Mouse (Mus musculus) forebrain, embryonic 14.5 days (tissue): Measurements from ENCODE around the gene 2700049A03Rik. TPM values are rescaled to one million over a fixed set of nuclear protein-coding genes. Genes with fewer than 3 reads are reported as not detected.

ENCODE experiments used
- ATAC-seq: fragments of 200-750 bp; cut with Nextera tagmentation; 2 replicates; pipeline ENCODE4 v1.8.0; 2017; ENCODE audit warnings: mild to moderate bottlenecking, moderate library complexity
- DNase-seq: peaks from one replicate; pipeline ENCODE4 v3.0.0-alpha.2; 2015; ENCODE audit warnings: low spot score
- H3K27ac ChIP-seq: fragments of 300-500 bp; sonication (generic); 2 replicates; pipeline ENCODE4 v1.5.1; 2014; ENCODE audit warnings: low read depth, mild to moderate bottlenecking, control low read depth, low read length, moderate library complexity
- H3K27me3 ChIP-seq: fragments of 300-500 bp; sonication (generic); replicated peaks from 2 replicates; pipeline ENCODE4 v1.6.1; 2014; ENCODE audit warnings: low read length, control low read depth, mixed read lengths; ENCODE audit not compliant: control insufficient read depth, insufficient read depth
- H3K36me3 ChIP-seq: fragments of 300-500 bp; sonication (generic); 2 replicates; pipeline ENCODE4 v1.6.1; 2014; ENCODE audit warnings: low read length, control low read depth; ENCODE audit not compliant: control insufficient read depth, insufficient read depth
- H3K4me1 ChIP-seq: fragments of 300-500 bp; sonication (generic); 2 replicates; pipeline ENCODE4 v1.6.1; 2014; ENCODE audit warnings: antibody characterized with exemption, low read length, control low read depth; ENCODE audit not compliant: control insufficient read depth, insufficient read depth
- H3K4me2 ChIP-seq: fragments of 300-500 bp; sonication (generic); 2 replicates; pipeline ENCODE4 v1.6.1; 2014; ENCODE audit warnings: mild to moderate bottlenecking, control low read depth, low read length
- H3K4me3 ChIP-seq: fragments of 300-500 bp; sonication (generic); 2 replicates; pipeline ENCODE4 v1.5.1; 2014; ENCODE audit warnings: low read depth, low read length, control low read depth
- H3K9ac ChIP-seq: fragments of 300-500 bp; sonication (generic); 2 replicates; pipeline ENCODE4 v1.6.1; 2014; ENCODE audit warnings: mild to moderate bottlenecking, low read length, control low read depth, moderate library complexity
- H3K9me3 ChIP-seq: fragments of 300-500 bp; sonication (generic); replicated peaks from 2 replicates; pipeline ENCODE4 v1.6.1; 2016; ENCODE audit warnings: low read length, control low read depth, mixed read lengths; ENCODE audit not compliant: control insufficient read depth
- WGBS: fragments of 180-500 bp; shearing (Covaris S2); extraction: QIAGEN DNeasy Blood & Tissue Kit; methylation state at CpG from one replicate; pipeline ENCODE4 v1.1.7; 2014; 5-methylcytosine and 5-hydroxymethylcytosine counted together
- polyA plus RNA-seq: library from polyadenylated mRNA; unstranded; fragments of >200 nt; fragmentation: Nextera tagmentation; extraction: Ambion mirVana; gene quantifications from 2 replicates; pipeline ENCODE4 v1.2.1, GENCODE M21; 2014

The 2700049A03Rik gene
- polyA plus RNA-seq, 1 experiment from 2014 or later: 19.9 TPM

- H3K9ac ChIP-seq: no peak overlapping the region
- no peak for DNase-seq
- H3K9me3 ChIP-seq: no peaks in the 10 kb centered on the region
- no peaks in the 10 kb centered on the region for H3K27me3 ChIP-seq
- 96% methylated on average over 8 of the region's 8 CpGs for WGBS
- no peak overlapping the region for H3K4me2 ChIP-seq
- no peaks in the 10 kb centered on the region for H3K4me1 ChIP-seq
- peaks cover 86% of the 10 kb centered on the region for H3K36me3 ChIP-seq
- no peak overlapping the region for H3K27ac ChIP-seq
- no peak for ATAC-seq
- no peak overlapping the region for H3K4me3 ChIP-seq
Measured at GRCm38 (mm10) chr12:71150167-71150566, 13.5 kb downstream of the 2700049A03Rik start.

- Histone ChIP-seq H3K36me3 (peaks cover 87% of the 10 kb centered on the region), H3K9ac (no peak overlapping the region), H3K4me1 (no peaks in the 10 kb centered on the region), H3K4me3 (no peak overlapping the region), H3K9me3 (no peaks in the 10 kb centered on the region), H3K27ac (no peak overlapping the region), H3K27me3 (no peaks in the 10 kb centered on the region), H3K4me2 (no peak overlapping the region)
- ATAC-seq (no peak), DNase-seq (no peak)
- WGBS: 98% methylated on average over 6 of the region's 6 CpGs
Measured at GRCm38 (mm10) chr12:71154979-71155378, 18.3 kb downstream of the 2700049A03Rik start.

- ATAC-seq: no peak
- H3K4me3 ChIP-seq: no peak overlapping the region
- no peak for DNase-seq
- H3K4me1 ChIP-seq: no peaks in the 10 kb centered on the region
- H3K36me3 ChIP-seq: peaks cover 89% of the 10 kb centered on the region
- no peak overlapping the region for H3K4me2 ChIP-seq
- H3K9ac ChIP-seq: no peak overlapping the region
- no peaks in the 10 kb centered on the region for H3K9me3 ChIP-seq
- H3K27ac ChIP-seq: no peak overlapping the region
- 88% methylated on average over 6 of the region's 6 CpGs for WGBS
- no peaks in the 10 kb centered on the region for H3K27me3 ChIP-seq
Measured at GRCm38 (mm10) chr12:71157974-71158373, 21.3 kb downstream of the 2700049A03Rik start.

GRCm38 (mm10) chr12:71164410-71164809 is 27.8 kb downstream of the 2700049A03Rik start:
- Histone ChIP-seq H3K27me3 (no peaks in the 10 kb centered on the region), H3K4me2 (no peak overlapping the region), H3K27ac (no peak overlapping the region), H3K4me1 (no peaks in the 10 kb centered on the region), H3K9ac (no peak overlapping the region), H3K4me3 (no peak overlapping the region), H3K9me3 (no peaks in the 10 kb centered on the region), H3K36me3 (peaks cover 68% of the 10 kb centered on the region)
- DNase-seq (no peak), ATAC-seq (no peak)
- 95% methylated on average over 9 of the region's 9 CpGs for WGBS

GRCm38 (mm10) chr12:71169911-71170310 is 33.3 kb downstream of the 2700049A03Rik start:
- 90% methylated on average over 1 of the region's 1 CpGs for WGBS
- Histone ChIP-seq H3K27ac (no peak overlapping the region), H3K4me1 (no peaks in the 10 kb centered on the region), H3K4me3 (no peak overlapping the region), H3K36me3 (peaks cover 61% of the 10 kb centered on the region), H3K27me3 (no peaks in the 10 kb centered on the region), H3K9ac (no peak overlapping the region), H3K4me2 (no peak overlapping the region), H3K9me3 (no peaks in the 10 kb centered on the region)
- DNase-seq: no peak
- no peak for ATAC-seq

- Histone ChIP-seq H3K4me3 (no peak overlapping the region), H3K36me3 (peaks cover 68% of the 10 kb centered on the region), H3K4me2 (no peak overlapping the region), H3K9ac (no peak overlapping the region), H3K4me1 (no peaks in the 10 kb centered on the region), H3K9me3 (no peaks in the 10 kb centered on the region), H3K27ac (no peak overlapping the region), H3K27me3 (no peaks in the 10 kb centered on the region)
- ATAC-seq (no peak), DNase-seq (no peak)
- 96% methylated on average over 3 of the region's 3 CpGs for WGBS
Measured at GRCm38 (mm10) chr12:71183736-71184135, 47.1 kb downstream of the 2700049A03Rik start.

GRCm38 (mm10) chr12:71184396-71184795 is 47.7 kb downstream of the 2700049A03Rik start:
- Histone ChIP-seq H3K36me3 (peaks cover 68% of the 10 kb centered on the region), H3K4me2 (no peak overlapping the region)

GRCm38 (mm10) chr12:71192705-71193104 is 56.1 kb downstream of the 2700049A03Rik start:
- H3K36me3 ChIP-seq: peaks cover 73% of the 10 kb centered on the region
- no peak overlapping the region for H3K9ac ChIP-seq
- H3K4me1 ChIP-seq: no peaks in the 10 kb centered on the region
- H3K4me2 ChIP-seq: no peak overlapping the region
- H3K9me3 ChIP-seq: no peaks in the 10 kb centered on the region
- WGBS: 91% methylated on average over 8 of the region's 8 CpGs
- DNase-seq (no peak), ATAC-seq (no peak)
- H3K27me3 ChIP-seq: no peaks in the 10 kb centered on the region
- H3K27ac ChIP-seq: no peak overlapping the region
- H3K4me3 ChIP-seq: no peak overlapping the region

More at GRCm38 (mm10) chr12:71184396-71184795, 47.7 kb downstream of the 2700049A03Rik start:
- no peaks in the 10 kb centered on the region for H3K4me1 ChIP-seq
- no peak overlapping the region for H3K4me3 ChIP-seq
- H3K9me3 ChIP-seq: no peaks in the 10 kb centered on the region
- 93% methylated on average over 4 of the region's 4 CpGs for WGBS
- ATAC-seq: no peak
- DNase-seq: no peak
- H3K9ac ChIP-seq: no peak overlapping the region
- no peaks in the 10 kb centered on the region for H3K27me3 ChIP-seq
- no peak overlapping the region for H3K27ac ChIP-seq

- Histone ChIP-seq H3K36me3 (peaks cover 54% of the 10 kb centered on the region), H3K27me3 (no peaks in the 10 kb centered on the region), H3K9me3 (no peaks in the 10 kb centered on the region), H3K27ac (no peak overlapping the region), H3K9ac (no peak overlapping the region), H3K4me1 (no peaks in the 10 kb centered on the region), H3K4me3 (no peak overlapping the region), H3K4me2 (no peak overlapping the region)
- 67% methylated on average over 3 of the region's 3 CpGs for WGBS
- DNase-seq: peak; percentile 68
- ATAC-seq: no peak
Measured at GRCm38 (mm10) chr12:71197671-71198070, 61.0 kb downstream of the 2700049A03Rik start.
